Mouse (Mus musculus) lung, adult 2 months (tissue): ENCODE data around the gene Gm20388.

Experiments
- CTCF ChIP-seq: fragments of 200-500 bp; IDR thresholded peaks from 2 replicates; pipeline ENCODE4 v1.5.1; 2011; ENCODE audit warnings: mild to moderate bottlenecking, low read length, control low read depth; ENCODE audit not compliant: insufficient read depth
- POLR2A ChIP-seq: fragments of 200-500 bp; IDR thresholded peaks from 2 replicates; pipeline ENCODE4 v1.6.1; 2011; ENCODE audit warnings: low read depth, mild to moderate bottlenecking, control low read depth, low read length, borderline replicate concordance; ENCODE audit errors: extremely low read depth

DNA sequence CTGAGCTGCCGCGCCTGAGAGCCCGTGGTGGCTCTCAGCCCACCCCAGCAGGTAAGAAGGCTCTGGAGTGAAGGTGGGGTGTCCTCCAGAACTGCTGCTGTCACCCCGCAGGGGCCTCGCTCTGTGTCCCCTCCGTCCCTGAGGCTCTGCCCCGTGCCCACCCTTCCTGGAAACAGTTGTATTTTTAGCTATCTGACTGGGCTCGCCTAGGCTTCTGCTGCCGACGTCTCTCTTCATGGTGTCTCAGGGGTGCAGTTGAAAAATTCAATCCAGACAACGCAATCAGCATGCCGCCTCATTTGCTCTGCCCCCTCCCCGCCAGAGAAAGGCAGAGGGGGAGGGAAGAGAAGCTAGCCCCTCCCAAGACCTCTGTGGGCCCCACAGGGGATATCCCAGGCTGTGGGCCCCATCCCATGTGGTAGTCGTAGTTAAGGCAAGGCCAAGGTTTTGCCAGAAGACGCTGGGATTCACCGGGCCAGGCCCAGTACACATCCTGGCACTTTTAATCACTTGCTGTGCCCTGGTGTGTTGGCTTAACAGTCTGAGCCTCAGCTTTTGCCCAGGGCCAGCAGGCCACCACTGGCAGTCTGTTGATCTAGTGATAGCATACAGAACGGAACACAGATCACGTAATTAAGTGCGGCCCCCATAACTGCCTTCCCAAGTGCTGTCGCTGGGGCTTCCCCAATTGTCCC, 645.7 kb downstream of the Gm20388 start:
- TF ChIP-seq CTCF (no peak), POLR2A (no peak)
